Mouse (Mus musculus): ENCODE results near the gene Tmem259.

GRCm38 (mm10) chr10:80013609-80014008 lies 29.5 kb upstream of the Tmem259 start:
- TF ChIP-seq CTCF (IDR thresholded peaks at IDR 0.05; ENCODE audit: low read depth) = no peak
- TF ChIP-seq EP300 (IDR thresholded peaks at IDR 0.05; ENCODE audit: low read depth) = no peak
